Mouse (Mus musculus) hindbrain, embryonic 10.5 days (tissue): ENCODE results near the gene Hscb. TPM values are rescaled to one million over a fixed set of nuclear protein-coding genes. Genes with fewer than 3 reads are reported as not detected.

Source experiments
- DNase-seq: peaks from one replicate; pipeline ENCODE4 v3.0.0-alpha.2; 2017; ENCODE audit warnings: low spot score
- H3K27ac ChIP-seq: fragments of 300-500 bp; sonication (generic); 2 replicates; pipeline ENCODE4 v1.5.1; 2016; ENCODE audit warnings: mild to moderate bottlenecking, moderate library complexity
- H3K27me3 ChIP-seq: fragments of 300-500 bp; sonication (generic); 2 replicates; pipeline ENCODE4 v1.6.1; 2016; ENCODE audit warnings: mild to moderate bottlenecking; ENCODE audit not compliant: poor library complexity, insufficient read depth, severe bottlenecking
- H3K36me3 ChIP-seq: fragments of 300-500 bp; sonication (generic); 2 replicates; pipeline ENCODE4 v1.6.1; 2016; ENCODE audit warnings: mild to moderate bottlenecking, moderate library complexity
- H3K4me1 ChIP-seq: fragments of 300-500 bp; sonication (generic); replicated peaks from 2 replicates; pipeline ENCODE4 v1.6.1; 2016; ENCODE audit warnings: mild to moderate bottlenecking
- H3K4me3 ChIP-seq: fragments of 300-500 bp; sonication (generic); 2 replicates; pipeline ENCODE4 v1.5.1; 2016; ENCODE audit warnings: mild to moderate bottlenecking, moderate library complexity
- H3K9me3 ChIP-seq: fragments of 300-500 bp; sonication (generic); 2 replicates; pipeline ENCODE4 v1.6.1; 2016; ENCODE audit warnings: mild to moderate bottlenecking, moderate library complexity
- WGBS: fragments of 180-500 bp; shearing (Covaris S2); methylation state at CpG from one replicate; pipeline ENCODE4 v1.1.7; 2016; 5-methylcytosine and 5-hydroxymethylcytosine counted together
- polyA plus RNA-seq: library from polyadenylated mRNA; unstranded; fragments of >200 nt; fragmentation: Nextera tagmentation; extraction: Ambion mirVana; gene quantifications from 2 replicates; pipeline ENCODE4 v1.2.1, GENCODE M21; 2016

Hscb gene
- polyA plus RNA-seq, 1 experiment from 2014 or later, result 23.0 TPM

DNA sequence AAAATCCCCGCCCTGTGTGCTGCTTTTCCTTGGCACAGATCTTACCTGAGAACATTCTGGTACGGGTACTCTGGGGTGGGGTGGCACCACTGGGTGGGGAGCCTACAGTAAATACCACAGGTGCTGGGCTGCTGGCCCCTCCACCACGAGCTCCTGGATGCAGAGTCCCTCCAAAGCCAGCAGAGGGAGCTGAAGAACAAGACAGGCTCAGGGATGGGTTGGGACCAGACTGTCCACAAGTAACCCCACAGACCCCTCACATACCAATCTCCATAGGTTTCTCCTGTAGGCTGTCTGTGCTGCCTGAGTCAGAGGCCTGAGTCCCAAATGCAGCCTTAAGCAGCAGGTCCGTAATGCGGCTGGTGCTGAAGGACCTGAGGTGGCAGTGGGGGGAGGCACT, 50.9 kb downstream of the Hscb start:
- peaks cover 94% of the 10 kb centered on the region for H3K36me3 ChIP-seq
- H3K27me3 ChIP-seq, result no peaks in the 10 kb centered on the region
- no peaks in the 10 kb centered on the region for H3K9me3 ChIP-seq
- peak; percentile 44 for DNase-seq
- no peak overlapping the region for H3K27ac ChIP-seq
- no peaks in the 10 kb centered on the region for H3K4me1 ChIP-seq
- 68% methylated on average over 5 of the region's 5 CpGs for WGBS
- H3K4me3 ChIP-seq, result no peak overlapping the region

DNA sequence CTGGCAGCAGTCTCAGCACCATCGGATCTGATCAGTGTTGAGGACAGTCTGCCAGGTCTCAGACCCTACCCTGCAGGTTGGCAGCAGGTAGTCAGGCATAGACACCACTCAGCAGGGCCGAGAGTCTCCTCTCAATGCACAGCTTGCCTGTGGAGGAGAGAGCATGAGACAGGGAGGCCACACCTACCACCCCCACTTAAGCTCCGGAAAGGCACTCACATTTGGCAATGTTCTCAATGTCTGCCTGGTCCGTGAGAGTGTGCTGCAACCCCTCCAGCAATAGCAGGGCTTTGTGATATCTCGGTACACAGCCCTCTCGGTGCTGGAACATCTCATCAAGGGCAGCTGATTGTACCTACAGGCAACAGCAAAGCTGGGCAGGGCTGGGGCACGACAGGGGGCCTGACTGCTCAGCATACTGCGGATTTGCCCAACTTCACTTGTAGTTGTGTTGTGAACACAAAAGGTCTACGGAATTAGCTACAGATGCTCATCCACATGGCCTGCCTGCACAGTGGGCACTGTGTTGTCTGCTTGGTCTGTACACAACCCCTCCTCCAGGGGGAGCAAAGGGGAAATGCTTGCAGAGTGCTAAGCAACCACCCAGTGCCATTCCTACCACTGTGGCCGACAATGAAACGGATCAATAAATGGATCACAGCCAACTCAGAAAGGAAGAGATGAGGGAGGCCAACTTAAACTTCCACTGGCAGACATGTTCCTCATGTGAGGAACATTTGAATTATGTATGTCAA, 53.3 kb downstream of the Hscb start:
- Histone ChIP-seq H3K27ac (no peak overlapping the region), H3K4me3 (no peak overlapping the region), H3K4me1 (peaks cover 2% of the 10 kb centered on the region; the same call in 1 of the 2 replicates), H3K9me3 (no peaks in the 10 kb centered on the region), H3K27me3 (no peaks in the 10 kb centered on the region), H3K36me3 (peaks cover 70% of the 10 kb centered on the region)
- no peak for DNase-seq
- 86% methylated on average over 11 of the region's 11 CpGs for WGBS

DNA sequence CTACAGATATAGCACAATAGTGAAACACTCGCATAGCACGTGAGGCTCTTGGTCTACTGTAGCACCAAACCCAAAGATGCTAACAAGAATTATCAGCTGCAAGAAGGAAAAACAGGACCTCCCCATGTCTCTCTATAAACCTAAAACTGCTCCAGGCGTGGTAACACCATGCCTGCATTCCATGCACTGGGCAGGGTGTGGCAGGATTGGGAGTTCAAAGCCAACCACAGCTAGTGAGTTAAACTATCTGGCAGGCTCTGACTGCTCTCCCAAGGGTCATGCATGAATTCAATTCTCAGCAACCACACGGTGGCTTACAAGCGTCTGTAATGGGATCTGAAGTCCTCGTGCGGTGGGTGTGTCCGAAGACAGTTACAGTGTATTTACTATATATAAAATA, 56.4 kb downstream of the Hscb start:
- no peak for DNase-seq
- no peaks in the 10 kb centered on the region for H3K27me3 ChIP-seq
- 84% methylated on average over 8 of the region's 8 CpGs for WGBS
- H3K9me3 ChIP-seq, result no peaks in the 10 kb centered on the region
- H3K27ac ChIP-seq, result no peak overlapping the region
- H3K36me3 ChIP-seq, result peaks cover 46% of the 10 kb centered on the region
- peaks cover 32% of the 10 kb centered on the region for H3K4me1 ChIP-seq
- no peak overlapping the region for H3K4me3 ChIP-seq

DNA sequence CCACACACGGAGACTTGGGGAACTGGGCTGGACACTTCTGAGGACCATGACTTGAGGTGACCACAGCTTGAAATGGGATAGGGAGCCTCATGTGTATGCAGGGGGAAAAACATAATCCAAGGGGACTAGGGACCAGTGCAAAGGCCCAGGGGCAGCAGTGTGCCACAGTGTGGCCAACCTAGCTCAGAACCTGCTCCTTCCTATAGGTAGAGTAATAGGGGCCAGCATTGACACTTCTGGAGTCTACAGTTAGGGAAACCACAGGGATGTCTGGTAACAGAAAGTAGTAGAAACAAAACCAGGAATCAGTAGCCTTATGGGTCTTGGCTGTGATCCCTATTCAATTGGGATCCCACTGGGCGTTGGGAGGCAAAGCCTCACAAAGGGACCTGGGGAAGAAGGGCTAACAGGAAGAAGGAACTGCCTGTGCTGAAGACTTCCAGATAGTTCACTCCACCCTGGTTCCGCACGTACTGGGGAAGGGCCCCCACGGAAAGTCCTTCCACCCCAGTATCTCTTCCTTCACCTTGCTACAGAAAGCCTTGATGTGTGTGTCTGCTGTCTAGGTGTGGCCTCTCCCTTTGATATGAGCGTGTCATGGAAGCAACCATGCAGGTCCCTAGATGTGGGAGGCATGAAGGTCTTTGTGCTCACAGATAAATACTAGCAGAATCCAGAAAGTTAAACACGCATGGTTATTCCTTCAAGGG, 57.9 kb downstream of the Hscb start:
- H3K9me3 ChIP-seq, result no peaks in the 10 kb centered on the region
- peaks cover 32% of the 10 kb centered on the region for H3K4me1 ChIP-seq
- WGBS, result 86% methylated on average over 7 of the region's 7 CpGs
- H3K36me3 ChIP-seq, result peaks cover 46% of the 10 kb centered on the region
- no peak for DNase-seq
- no peak overlapping the region for H3K4me3 ChIP-seq
- no peak overlapping the region for H3K27ac ChIP-seq
- H3K27me3 ChIP-seq, result no peaks in the 10 kb centered on the region

DNA sequence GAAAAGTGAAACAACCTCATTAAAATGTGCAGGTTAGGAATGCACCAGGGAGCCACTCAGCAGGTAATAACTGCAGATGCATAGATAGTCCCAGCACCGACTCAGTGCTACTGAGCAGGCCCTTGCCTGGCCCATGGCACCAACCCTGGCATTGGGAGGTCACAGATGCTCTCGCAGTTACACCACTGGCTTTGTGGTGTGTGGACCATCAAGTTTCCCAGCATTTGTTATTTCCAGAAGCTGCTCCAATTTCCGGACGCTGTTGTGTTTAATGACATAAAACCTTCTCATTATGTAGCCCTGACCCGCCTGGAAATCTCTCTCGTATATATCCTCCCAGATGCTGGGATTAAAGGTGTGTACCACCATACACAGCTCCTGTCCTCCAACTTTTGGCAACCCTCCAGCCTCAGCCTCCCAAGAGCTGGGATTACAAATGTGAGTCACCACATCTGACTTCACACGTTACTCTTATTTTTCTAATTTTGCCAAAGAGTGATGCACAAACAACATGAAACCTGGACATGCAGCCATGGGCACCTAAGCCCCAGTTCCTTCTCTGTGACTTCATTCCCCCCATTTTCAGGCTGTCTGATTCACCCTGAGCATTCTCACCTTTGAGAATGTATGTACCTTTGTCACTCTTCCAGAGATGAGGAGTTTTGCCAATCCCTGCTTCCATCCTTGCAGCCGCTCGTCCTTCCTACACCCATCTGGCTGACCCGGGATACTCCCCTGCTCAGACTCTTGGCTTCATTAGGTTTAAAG, 58.6 kb downstream of the Hscb start:
- H3K9me3 ChIP-seq, result no peaks in the 10 kb centered on the region
- peaks cover 32% of the 10 kb centered on the region for H3K4me1 ChIP-seq
- H3K36me3 ChIP-seq, result peaks cover 46% of the 10 kb centered on the region
- peak overlapping the region; percentile 91 for H3K27ac ChIP-seq
- peak overlapping the region; percentile 98 for H3K4me3 ChIP-seq
- H3K27me3 ChIP-seq, result no peaks in the 10 kb centered on the region
- 67% methylated on average over 10 of the region's 10 CpGs for WGBS
- no peak for DNase-seq

DNA sequence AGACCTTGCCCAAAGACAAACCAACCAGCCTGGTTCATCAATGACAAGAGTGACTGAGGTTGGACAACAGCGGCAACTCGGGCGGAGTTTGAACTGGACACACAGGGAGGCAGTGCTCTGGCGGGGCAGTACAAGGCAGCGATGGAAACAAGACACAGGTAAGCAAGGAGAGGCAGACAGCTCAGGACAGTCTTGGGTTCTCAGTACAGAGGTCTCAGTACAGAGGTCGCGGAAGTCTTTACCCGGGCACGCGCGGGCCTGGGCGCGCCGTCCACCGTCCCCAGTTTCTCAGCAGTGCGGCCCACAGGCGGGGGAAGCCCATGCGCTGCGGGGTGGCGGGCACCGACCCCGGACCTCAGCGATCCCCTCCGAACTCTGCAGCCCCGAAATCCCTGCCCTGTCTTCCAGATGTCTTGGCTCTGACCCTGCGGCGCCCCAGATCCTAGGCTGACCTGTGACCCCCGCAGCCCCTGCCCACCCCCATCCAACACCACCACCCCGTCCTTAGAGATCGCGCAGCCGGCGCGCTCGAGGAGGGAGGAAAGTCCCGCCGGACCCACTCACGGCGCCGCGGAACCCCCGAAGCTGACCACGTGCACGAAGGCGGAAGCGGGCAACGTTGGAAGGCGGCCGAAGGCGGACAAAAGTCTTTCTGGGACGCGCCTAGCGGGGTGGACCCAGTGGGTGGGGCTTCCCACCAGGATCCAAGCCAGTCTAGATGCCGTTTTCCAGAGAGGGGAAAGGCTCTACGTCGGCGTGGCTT, 59.4 kb downstream of the Hscb start, which contains the start of gene Pus1:
TSS of gene Pus1 (minus strand) at position 662 of the 763 bp plus-strand sequence.
- WGBS, result under 1% methylated on average over 57 of the region's 57 CpGs

DNA sequence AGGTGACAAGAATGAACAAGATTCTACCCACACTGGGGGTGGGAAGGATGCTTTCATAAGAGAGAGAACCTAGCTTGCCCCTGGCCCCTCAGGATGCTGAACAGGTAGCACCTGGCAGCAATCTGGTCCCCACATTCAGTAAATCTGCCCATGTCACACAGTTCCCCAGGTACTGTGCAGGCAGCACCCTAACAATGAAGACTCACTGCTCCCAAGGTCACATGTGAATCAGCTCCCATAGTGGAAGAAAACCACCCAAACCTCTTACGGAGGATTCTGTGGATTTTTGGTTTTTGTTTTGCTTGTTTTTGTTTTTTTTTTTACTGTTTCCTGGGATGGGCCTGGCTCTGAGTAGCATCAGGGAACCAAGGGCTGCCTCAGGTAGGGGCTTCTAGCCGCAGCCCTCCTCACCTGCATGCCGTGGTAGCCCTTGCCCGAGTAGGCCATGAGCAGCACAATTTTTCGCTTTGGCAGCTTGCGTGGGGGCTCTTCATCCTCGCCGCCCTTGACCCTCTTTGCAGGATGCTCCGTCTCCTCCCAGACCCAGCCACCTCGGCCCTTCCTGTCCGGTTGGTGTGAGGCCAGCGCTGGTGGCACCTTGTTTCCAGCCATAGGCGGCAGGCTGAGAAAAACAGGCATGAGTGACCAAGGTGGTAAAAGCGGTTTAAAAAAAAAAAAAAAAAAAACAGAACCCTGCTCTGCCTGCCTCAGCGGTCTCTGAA, 60.1 kb downstream of the Hscb start:
- Histone ChIP-seq H3K27me3 (no peaks in the 10 kb centered on the region), H3K9me3 (no peaks in the 10 kb centered on the region), H3K27ac (no peak overlapping the region; the same call in 1 of the 2 replicates), H3K4me1 (peaks cover 32% of the 10 kb centered on the region), H3K36me3 (peaks cover 50% of the 10 kb centered on the region), H3K4me3 (peak overlapping the region; percentile 98)
- 25% methylated on average over 15 of the region's 15 CpGs for WGBS
- no peak for DNase-seq

More for the DNA sequence above, 59.4 kb downstream of the Hscb start, which contains the start of gene Pus1:
- Histone ChIP-seq H3K27ac (peak within 1 kb of the TSS; percentile 91), H3K36me3 (peaks cover 48% of the 10 kb centered on the region), H3K9me3 (no peaks in the 10 kb centered on the region), H3K4me1 (peaks cover 32% of the 10 kb centered on the region), H3K27me3 (no peaks in the 10 kb centered on the region), H3K4me3 (peak within 1 kb of the TSS; percentile 98)
- DNase-seq, result peak; percentile 87

Other genes with a start within 250 kb of the Hscb start
- gene Noc4l, start 186.4 kb downstream of the Hscb start, polyA plus RNA-seq, result 78.6 and 81.2 TPM in 2 replicates
- 25.7 and 33.7 TPM in 2 replicates for gene Ddx51, start 186.3 kb downstream of the Hscb start, polyA plus RNA-seq
- gene Ep400, start 69.1 kb downstream of the Hscb start, polyA plus RNA-seq, result 63.7 and 68.6 TPM in 2 replicates
- 29.8 and 37.8 TPM in 2 replicates for gene Pus1, start 59.1 kb downstream of the Hscb start, polyA plus RNA-seq
- gene Ulk1, start 29.7 kb downstream of the Hscb start, polyA plus RNA-seq, result 24.5 and 28.1 TPM in 2 replicates
- gene Chek2, start 202 bp upstream of the Hscb start, polyA plus RNA-seq, result 31.0 and 43.8 TPM in 2 replicates
- 10.9 and 14.5 TPM in 2 replicates for gene Ttc28, start 40.0 kb upstream of the Hscb start, polyA plus RNA-seq